Mouse (Mus musculus) adrenal gland, adult 2 months (tissue): ENCODE data around the gene Rbm34. TPM values are rescaled to one million over a fixed set of nuclear protein-coding genes. Genes with fewer than 3 reads are reported as not detected.
"Not testable (repeated sequence)": the region's sequence is repeated elsewhere in the genome, so short reads cannot be mapped to it uniquely, and the experiment has no call there.

Experiments
- DNase-seq: peaks from one replicate; pipeline ENCODE4 v3.0.0; 2021
- long read RNA-seq: library from polyadenylated mRNA; stranded (forward); transcript quantifications from one replicate; pipeline ENCODE4 v2.0.0, GENCODE M21; 2021
- polyA plus RNA-seq: library from polyadenylated mRNA; depleted of rRNA; stranded (reverse); fragments of >200 nt; gene quantifications from 2 replicates; pipeline ENCODE4 v1.2.3, GENCODE M21; 2012; rRNA removed
- total RNA-seq, 2 experiments: library from RNA; stranded (reverse); gene quantifications; 2 replicates each; pipeline ENCODE4 v1.2.3; 2021

The Rbm34 gene
- total RNA-seq (10 to 100 TPM in 1 of 2 experiments, 1 to 10 TPM in 1; 9.2 to 12.1 TPM), polyA plus RNA-seq (3.0 and 5.0 TPM in 2 replicates)
- long read RNA-seq, transcript Rbm34-201 (11 exons, 3,424 nt): major isoform, 11 of 18 reads
- long read RNA-seq, partial matches to known transcripts: 1 of 18 reads
- long read RNA-seq, other reads (novel, unspliced or antisense): 2 of 18 reads

DNA sequence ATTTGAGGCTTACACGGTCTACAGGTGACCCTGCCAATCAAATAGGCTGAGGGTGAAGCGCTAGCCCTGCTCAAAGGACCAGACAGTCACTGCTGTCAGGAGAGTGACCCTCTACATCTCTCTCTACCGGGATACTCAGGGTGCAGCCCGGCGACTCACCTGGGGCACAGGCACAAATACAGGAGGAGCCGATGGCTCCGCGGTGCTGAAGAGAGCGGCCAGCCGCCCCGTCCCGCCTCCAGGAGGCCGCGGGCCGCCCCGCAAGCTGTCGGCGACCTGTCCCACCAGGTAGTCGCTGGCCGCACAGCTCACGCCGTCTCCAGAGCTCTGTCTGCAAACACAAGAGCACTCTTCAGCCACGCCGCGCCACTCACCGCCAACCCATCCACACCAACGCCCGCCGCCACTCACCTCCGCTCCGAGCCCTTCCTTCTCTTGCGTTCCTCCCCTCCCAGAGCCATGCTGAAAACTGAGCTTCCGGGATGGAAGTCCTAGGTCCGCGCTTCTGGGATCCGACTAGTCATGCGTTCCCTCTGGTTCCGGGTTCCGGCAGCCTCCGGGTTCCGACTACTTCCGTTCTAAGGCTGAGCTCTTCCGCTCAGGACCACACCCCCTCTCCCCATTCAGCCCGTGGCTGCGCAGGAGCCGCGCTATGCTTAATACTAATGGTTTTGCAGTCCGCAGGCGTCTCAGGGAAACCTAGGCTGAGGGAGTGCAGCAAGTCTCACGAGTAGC, at the start of gene Rbm34:
Gene Rbm34, minus strand, starts transcription at position 493 of the 735 bp plus-strand sequence.
- DNase-seq: peak; percentile 95

DNA sequence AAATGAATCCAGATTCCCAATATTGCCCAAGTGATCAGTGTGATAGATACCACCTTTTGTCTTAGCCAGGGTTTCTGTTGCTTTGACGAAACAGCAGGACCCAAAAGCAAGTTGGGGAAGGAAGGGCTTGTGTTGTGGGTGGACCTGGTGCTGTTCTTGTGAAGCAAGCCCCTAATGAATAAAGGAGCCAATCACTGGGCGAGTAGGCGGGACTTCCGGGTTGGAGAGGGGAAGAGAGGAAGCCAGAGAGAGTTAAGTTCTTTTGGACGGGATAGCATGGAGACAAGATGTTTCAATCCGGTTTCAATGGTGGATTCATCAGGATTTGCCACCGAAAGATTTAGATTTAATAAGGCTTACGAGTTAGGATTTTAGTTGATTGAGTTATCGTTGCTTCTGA, 40.8 kb upstream of the Rbm34 start:
- DNase-seq: no peak

DNA sequence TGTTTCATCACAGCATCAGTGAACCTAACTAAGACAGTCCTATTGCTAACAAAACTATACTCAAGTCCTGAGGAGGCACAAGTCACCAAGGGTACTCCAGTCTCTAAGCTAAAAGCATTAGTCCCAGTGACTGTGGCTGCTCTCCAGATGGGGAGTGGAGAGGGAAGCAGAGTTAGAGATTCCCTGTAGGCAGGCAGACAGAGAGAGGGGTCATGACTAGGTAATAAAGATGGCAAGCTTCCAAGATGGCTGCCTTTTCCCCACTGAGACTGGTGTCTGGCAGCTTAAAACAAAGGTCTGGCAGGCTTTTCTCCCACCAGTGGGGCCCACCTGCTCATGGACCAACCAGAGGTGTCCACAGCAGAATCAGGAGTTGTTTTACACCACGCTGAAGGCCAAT, 23.6 kb upstream of the Rbm34 start:
- DNase-seq: no peak

DNA sequence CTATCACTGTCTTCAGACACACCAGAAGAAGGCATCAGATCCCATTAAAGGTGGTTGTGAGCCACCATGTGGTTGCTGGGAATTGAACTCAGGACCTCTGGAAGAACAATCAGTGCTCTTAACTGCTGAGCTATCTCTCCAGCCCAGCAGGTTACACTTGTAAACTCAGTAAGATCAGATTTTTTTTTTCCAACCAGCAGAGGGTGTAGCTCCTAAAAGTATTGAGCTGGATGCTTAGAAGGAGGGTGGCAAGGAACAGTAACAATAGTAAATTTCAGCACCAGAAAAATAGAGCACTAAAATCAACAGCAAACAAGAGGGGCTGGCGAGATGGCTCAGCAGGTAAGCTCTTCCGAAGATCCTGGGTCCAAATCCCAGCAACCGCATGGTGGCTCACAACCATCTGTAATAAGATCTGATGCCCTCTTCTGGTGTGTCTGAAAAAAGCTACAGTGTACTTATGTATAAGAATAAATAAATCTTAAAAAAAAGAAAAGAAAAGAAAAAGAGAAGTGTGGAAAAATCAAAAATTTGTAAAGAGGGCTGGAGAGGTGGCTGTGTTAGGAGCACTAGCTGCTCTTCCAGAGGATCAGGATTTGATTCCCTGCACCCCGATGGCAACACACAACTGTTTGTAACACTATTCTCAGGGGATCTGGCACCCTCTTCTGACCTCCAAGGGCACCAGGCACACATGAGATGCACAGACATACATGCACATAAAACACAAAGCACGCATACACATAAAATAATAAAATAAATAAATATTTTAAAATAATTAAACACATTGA, 18.7 kb upstream of the Rbm34 start:
- no peak for DNase-seq

DNA sequence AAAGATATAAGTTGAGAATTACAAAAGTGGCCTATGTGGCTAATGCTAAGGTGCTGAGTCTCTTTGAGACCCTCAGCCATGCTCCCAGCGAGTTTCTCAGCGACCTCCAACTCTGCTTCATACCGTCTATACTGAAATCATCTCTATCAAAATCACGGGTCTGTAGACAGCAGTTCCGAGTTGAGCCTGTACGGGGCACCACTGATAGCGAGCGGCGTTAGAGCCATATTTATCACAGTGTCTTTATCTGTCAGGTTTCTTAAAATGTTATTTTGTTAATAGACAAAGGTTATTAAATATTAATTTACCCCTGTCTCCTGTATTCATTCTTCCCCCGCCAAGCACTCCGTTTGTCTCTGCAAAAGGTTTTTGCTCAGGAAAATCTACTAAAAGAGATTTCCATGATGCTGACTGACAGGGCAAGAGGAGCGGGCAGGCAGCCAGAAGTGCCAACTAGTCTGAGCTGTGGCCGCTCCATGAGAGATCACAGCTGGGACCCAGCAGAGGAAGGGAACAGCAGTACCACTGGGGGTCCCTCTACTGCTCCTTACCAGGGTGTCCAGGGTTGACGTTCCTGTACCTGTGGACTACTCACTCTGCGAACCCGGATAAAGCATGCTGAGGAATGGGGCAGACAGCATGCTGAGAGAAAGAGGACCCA, 17.6 kb upstream of the Rbm34 start:
- DNase-seq: no peak

DNA sequence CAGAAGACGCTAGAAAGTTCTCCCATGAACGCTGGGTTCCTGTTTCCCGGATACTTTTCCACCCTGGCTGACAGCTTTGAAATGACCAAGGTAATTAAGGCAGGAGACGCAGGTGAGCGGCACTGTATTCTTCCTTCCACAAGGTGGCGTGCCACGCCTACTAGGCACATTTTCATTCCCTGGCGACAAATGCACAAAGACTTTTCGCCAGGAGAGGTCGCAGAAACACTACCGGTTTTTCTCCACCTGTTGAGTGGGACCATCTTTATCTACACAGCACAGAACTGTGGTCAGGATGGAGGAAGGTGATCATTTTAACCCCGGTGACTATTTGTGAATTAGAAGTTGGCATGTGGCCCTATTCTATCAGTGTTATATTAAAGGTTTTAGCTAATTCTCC, 15.6 kb upstream of the Rbm34 start:
- DNase-seq: peak; percentile 77

DNA sequence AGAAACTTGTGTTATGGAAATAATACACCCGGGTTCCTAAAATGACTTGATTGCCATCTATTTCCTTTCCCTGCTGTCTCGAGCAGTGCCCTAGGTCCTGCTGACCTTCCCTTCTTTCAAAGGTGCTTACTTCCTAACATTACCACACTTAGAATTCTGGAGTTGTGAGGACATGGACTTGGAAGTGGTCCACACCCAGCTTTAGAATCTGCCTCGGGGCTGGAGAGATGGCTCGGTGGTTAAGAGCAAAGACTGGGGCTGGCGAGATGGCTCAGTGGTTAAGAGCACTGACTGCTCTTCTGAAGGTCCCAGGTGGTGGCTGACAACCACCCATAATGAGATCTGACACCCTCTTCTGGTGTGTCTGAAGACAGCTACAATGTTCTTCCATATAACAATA, 9.2 kb upstream of the Rbm34 start:
- no peak for DNase-seq

DNA sequence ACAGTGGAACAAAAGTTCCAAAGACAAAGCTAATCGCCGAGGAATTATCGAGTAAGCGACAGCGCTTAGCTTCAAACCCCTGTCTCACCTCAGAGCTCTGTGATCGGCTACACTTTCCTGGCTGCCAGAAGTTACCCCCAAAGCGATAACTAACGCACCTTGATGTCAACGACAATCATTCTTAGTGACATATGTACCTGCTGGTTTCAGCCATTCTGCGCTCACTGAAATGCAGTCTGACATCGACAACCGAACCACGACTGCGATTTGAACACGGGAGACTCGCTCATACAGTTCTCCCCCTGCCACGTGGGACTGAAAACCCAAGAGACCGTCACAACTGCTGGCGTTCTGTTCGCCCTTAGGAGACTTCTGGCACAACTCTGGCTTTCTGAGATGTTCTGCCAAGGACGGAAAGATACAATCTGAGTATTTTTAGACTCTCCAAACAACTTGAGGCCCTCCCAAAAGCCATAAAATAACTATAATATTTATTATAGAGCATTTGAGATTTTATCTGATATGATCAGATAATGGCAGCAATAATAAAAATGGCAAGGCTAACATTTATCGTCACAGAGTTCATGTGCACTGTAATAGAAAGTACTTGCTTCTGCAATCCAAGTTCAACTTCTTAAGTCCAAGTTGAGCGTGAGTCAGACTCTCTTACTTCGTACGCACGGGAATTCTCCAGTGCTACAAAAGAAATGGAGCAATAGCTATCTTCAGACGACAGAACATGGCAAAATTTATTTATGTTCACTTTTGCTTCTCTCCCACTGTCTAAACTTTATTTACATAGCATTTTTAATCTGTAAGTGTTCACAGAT, 8.4 kb upstream of the Rbm34 start:
- DNase-seq: peak; percentile 31

DNA sequence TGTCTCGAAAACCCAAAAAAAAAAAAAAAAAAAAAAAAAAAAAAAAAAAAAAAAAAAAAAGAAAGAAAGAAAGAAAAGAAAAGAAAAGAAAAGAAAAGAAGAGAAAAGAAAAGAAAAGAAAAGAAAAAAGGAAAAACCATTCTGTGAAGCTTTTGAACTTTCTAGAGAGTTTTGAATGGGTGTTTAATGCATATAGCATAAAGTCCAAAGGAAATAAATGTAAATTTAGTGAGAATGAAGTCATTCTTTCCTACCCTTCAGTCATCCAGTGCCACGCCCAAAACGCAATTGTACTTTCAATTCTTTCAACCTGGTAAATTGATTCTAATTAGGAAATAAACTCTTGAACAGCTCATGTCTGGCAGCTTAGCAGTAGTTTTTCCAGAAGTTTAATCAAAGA, 7.7 kb upstream of the Rbm34 start:
- not testable (repeated sequence) for DNase-seq

DNA sequence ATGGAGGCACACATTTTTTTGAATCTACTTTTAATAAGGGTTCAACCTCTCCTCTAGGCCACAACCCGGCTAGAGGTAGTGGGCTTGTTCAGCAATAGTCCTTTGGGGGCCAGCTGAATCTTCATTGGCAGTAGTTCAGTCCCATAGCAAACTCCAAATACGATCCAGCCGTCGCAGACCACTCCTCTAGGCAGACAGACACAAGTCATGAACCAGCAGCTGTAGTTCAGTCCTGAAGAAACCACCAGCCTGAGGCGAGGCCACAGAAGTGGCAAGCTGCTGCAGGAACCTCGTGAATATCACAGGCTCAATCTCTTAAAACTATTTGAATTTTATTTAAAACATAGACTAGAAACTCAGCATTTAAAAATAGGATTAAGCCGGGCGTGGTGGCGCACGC, 7.2 kb upstream of the Rbm34 start:
- DNase-seq: no peak

DNA sequence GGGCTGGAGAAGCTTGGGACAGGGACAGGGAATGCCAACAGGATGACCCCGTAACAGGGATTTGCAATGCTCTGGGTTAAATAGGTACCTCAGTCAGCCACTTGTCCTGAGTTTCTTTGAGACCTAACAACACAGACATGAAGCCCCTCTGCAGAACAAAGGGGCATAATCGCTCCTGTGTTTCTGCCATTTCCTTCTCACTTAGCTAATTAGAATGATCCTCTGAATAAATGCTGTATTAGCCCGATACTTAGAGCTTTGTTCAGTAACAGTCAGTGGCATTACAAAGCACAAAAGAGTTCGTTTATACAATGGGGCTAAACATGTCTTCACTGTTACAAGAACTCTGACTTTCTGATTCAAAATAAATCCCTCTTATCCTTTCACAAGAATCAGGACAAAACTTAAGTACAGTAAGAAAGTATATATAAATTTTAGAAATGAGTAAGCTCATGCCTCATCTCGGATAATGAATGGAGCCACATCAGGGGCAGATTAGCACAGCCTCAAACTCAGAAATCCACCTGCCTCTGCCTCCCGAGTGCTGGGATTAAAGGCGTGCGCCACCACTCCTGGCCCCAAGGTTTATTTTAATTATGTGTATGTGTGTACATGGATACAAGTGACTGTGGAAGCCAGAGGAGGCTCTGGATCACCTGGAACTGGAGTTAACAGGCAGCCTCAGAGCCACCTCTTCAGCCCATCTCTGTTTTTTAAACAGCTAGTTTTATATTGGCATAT, 5.9 kb upstream of the Rbm34 start:
- DNase-seq: no peak

DNA sequence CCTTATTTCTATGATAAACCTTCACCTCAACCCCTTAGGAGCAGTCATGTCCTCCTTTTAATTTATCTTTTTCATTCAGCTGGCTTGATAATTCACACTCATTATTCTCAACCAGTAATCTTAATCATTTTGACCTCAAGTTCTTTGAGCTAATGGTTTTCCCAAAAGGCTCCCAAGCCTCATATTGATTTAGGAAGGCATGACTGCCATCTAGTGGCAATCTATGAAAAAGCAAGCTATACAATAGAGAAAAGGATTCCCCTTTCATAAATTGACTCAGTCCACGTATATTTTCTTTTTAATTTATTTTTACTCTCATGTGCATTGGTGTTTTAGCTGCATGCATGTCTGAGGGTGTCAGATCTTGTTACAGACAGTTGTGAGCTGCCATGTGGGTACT, 4.8 kb upstream of the Rbm34 start:
- no peak for DNase-seq

DNA sequence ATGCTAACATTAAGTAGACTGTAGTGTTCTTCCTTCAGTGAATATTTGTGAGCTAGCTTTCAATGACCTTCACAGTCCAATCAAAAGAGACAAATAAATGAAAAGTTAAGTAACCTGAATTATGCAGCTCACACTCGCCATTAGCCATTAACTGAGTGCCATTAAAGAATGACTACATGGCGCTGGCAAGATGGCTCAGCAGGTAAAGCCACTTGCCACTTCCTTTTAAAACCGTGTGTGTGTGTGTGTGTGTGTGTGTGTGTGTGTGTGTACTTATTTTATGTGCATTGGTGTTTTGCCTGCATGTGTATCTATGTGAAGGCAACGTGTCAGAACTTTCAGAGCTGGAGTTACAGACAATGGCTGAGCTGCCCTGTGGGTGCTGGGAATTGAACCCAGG, 3.6 kb upstream of the Rbm34 start:
- DNase-seq: no peak

DNA sequence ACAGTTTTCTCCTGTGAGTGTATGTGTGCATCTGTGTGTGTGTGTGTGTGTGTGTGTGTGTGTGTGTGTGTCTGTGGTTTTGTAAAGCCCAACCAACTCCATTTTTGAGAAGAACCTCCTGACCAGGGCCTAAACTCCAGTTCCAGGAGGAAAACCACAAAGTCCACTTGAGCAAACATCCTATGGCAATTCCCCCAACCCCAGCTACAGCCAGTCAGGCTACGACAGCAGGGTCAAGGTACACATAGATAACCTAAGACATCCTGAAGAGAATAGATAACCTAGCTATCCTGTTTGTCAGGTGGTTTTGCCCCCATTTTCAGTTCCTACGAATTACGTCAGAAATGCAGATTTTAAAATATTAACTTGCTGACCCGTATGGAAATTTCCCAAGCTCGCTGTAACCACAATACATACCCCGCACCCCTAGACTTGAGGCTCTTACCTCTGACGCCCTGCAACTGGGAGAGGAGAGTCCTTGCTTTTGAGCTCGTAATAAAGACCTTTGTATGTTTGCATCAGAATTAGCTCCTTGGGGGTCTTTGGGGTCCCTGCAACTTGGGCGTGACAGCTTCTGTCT, 2.9 kb upstream of the Rbm34 start:
- no peak for DNase-seq

DNA sequence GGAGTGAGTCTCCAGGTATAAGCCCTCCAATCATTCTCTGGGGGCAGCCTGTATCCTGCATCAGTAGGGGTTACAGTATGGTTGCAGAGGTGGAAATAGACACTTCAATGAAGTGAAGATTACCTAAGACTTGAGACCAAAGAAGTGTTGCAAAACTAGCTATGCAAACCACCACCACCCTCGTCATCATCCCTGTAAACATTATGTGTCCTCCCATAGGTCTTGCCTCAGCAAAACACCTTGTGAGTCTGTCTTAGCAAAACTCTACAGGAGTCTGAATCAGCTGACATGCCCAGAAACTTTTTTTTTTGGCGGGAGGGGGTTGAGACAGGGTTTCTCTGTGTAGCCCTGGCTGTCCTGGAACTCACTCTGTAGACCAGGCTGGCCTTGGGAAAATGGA, 1.8 kb upstream of the Rbm34 start:
- DNase-seq: no peak

DNA sequence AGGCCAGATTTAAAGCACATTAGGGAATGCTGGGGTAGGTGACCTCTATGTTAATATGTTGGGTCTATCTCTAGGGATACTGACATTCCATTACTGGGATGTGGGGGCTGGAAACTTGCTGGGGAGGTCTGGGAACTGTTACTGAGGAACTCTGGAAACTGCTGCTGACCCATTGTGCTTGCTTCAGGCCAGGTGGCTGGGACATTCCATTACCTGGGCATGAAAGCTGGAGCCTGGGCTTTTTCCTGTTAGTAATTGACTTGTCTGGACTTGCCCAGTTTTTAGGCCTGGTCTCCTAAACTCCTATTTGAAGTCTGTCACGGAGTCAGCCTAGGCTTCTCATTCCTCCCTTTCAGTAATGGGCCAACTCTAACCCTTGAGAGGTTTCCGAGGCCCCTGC, 1.2 kb upstream of the Rbm34 start:
- DNase-seq: no peak

DNA sequence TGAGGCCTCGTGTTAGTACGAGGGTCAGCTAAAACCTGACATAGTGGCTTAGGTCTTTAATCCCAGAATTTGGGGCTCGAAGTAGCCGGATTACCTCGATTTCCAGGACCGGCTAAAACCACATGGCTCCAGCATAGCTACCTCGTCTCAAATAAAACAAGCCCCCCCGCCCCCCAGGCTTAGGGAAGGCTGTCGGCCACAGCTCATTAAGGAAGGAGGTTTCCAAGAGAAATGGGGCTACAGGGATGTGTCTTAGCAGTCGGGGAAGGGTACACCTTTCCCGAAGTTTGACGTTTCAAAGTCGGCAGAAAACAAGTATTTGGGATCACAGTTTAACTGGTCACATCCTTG, 418 bp upstream of the Rbm34 start:
- no peak for DNase-seq

DNA sequence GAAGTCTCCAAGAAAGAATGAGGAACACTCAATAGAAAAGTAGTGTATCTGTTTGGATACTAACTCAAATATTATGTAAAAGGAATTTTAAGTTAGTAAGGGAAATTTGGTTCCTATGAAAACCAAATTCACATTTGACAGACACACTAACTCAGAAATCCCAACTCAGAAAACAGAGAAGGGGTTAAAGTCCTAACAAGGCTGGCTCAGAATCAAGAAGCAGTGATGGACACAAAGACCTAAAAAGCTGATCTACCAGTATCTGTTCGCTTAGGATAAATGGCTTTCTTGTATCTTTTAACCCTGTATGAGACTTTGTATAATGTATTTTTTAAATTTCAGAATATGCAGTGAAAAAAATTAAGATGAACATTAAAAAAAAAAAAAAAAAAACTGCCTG, 1.3 kb downstream of the Rbm34 start:
- DNase-seq: no peak

DNA sequence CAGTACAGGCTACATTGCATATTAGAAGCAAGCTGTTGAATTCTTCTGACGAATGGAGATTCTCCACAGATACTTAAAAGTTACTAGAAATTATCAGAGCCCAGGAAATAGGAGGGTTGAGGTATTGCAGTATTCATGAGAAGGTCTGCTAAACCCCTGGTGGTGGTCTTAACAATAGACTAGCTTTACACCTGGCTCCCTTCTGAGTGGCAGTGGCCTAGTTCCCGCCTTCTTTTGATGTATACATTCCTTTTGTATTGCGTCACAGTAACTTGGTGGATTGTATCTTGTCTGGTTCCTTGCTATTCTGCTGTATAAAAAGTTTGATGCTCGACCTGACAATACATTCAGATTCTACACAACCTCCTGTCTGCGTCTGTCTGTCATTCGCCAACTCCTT, 2.8 kb downstream of the Rbm34 start:
- DNase-seq: no peak

DNA sequence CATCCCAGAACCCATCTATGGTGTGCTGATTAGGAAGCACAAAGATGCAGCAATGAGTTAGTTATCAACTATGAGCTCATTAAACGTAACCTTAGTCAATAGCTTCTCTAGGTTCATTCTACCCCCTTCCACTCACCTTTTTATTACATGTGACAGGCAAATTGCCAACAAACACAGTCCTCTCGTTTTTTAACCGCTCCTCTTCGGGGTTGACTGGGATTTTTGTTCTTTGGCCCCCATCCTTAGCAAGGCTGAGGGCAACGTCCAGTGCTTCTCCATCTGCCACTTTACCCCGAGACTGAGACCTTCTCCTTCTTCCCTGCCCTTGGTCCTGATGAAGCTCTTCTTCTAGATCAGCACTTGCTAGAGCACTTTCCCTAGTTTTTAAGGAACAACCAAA, 5.6 kb downstream of the Rbm34 start:
- no peak for DNase-seq

DNA sequence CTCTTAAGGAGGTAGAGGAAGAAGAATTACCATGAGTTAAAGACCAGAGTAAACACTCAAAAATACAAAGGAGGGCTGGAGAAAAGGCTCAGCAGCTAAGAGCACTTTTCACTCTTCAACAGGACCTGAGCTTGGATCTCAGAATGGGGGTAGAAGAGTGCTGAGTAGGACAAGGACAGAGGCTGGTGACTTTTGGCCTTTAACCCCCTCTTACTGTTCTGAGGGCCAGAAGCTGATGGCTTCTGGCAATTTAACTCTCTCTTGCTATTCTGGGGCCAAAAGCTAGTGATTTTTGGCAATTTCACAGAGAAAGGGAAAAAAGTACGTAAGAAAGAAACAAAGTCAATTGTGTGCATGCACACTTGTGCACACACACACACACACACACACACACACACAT, 8.0 kb downstream of the Rbm34 start:
- no peak for DNase-seq
